In genomic region chr7:99415045-99415444, GRCm38 (mm10) we compare ENCODE assay signal across 15 mouse cellular contexts. TPM values are rescaled to one million over a fixed set of nuclear protein-coding genes. Genes with fewer than 3 reads are reported as not detected.
DNase-seq lines count a peak whose midpoint lies in the region; ATAC-seq lines count a peak whose summit lies in the region.
"Had no signal": no experiment of that assay in that cellular context is flagged by ENCODE, and none has a peak within 500 bp of the region (broad histone marks: within the 10 kb centered on the region; RNA-seq: fewer than 3 reads in every experiment).

No protein-coding gene starts in this region.

- no peaks in the 10 kb centered on the region for H3K4me1 ChIP-seq in hindbrain, embryonic 16.5 days (ENCODE audit: control insufficient read depth, insufficient read depth, low read depth, low read length)
- peaks cover 8% of the 10 kb centered on the region for H3K4me1 ChIP-seq in hindbrain, embryonic 13.5 days (replicated peaks)
- peaks cover 16% of the 10 kb centered on the region for H3K4me1 ChIP-seq in heart, embryonic 16.5 days (ENCODE audit: control insufficient read depth, insufficient read depth, low read length)
- H3K4me1 ChIP-seq in midbrain, embryonic 15.5 days: no peaks in the 10 kb centered on the region
- no peaks in the 10 kb centered on the region for H3K4me1 ChIP-seq in midbrain, embryonic 14.5 days (ENCODE audit: control insufficient read depth, insufficient read depth, low read length)

- 77% methylated on average over 4 of the region's 4 CpGs for WGBS in hindbrain, embryonic 16.5 days
- WGBS in hindbrain, embryonic 13.5 days: 86% methylated on average over 4 of the region's 4 CpGs
- WGBS in heart, embryonic 16.5 days: 57% methylated on average over 4 of the region's 4 CpGs
- 86% methylated on average over 4 of the region's 4 CpGs for WGBS in midbrain, embryonic 15.5 days
- 87% methylated on average over 4 of the region's 4 CpGs for WGBS in midbrain, embryonic 14.5 days

- DNase-seq in cerebellum, adult 11 months: no peak
- DNase-seq in lung, postnatal 36 days: peak; percentile 67
- DNase-seq in midbrain, embryonic 14.5 days: no peak
- DNase-seq: B cell, adult 2 months; cerebellum, adult 8-10 months; liver; right cerebral cortex, postnatal 4 days had no signal

- no peak overlapping the region for H3K27ac ChIP-seq in hindbrain, embryonic 16.5 days (ENCODE audit: low read depth, low read length)
- H3K27ac ChIP-seq in hindbrain, embryonic 13.5 days: no peak overlapping the region
- no peak overlapping the region for H3K27ac ChIP-seq in heart, embryonic 16.5 days (ENCODE audit: low read length)
- no peak overlapping the region for H3K27ac ChIP-seq in midbrain, embryonic 15.5 days
- H3K27ac ChIP-seq in midbrain, embryonic 14.5 days (replicated peaks; ENCODE audit: low read depth, low read length): no peak overlapping the region
- H3K27ac ChIP-seq: embryonic facial prominence, embryonic 15.5 days; hindbrain, embryonic 14.5 days; kidney, postnatal 0 days had no signal

- H3K27me3 ChIP-seq in hindbrain, embryonic 16.5 days (replicated peaks; ENCODE audit: control insufficient read depth, insufficient read depth, low read length): no peaks in the 10 kb centered on the region
- H3K27me3 ChIP-seq in hindbrain, embryonic 13.5 days: no peaks in the 10 kb centered on the region
- H3K27me3 ChIP-seq in heart, embryonic 16.5 days (ENCODE audit: control insufficient read depth, insufficient read depth, low read length): no peaks in the 10 kb centered on the region
- no peaks in the 10 kb centered on the region for H3K27me3 ChIP-seq in midbrain, embryonic 15.5 days (replicated peaks)
- H3K27me3 ChIP-seq in midbrain, embryonic 14.5 days (ENCODE audit: control insufficient read depth, insufficient read depth, low read length): no peaks in the 10 kb centered on the region
- H3K27me3 ChIP-seq: embryonic facial prominence, embryonic 15.5 days had no signal

- ATAC-seq in cerebellum, adult (ENCODE audit: insufficient number of reproducible peaks, low FRiP score, low TSS enrichment): peak; percentile 31; the same call in 1 of the 2 replicates
- 0 out of 2 replicates have a peak, but pooled peaks have one; percentile 37 for ATAC-seq in hindbrain, embryonic 16.5 days
- ATAC-seq in hindbrain, embryonic 13.5 days (ENCODE audit: low FRiP score): no peak
- ATAC-seq in heart, embryonic 16.5 days (replicated peaks; ENCODE audit: extremely low read depth, insufficient read depth, low FRiP score): peak; percentile 61; the same call in 1 of the 2 replicates
- no peak for ATAC-seq in midbrain, embryonic 15.5 days (replicated peaks)
- no peak for ATAC-seq in midbrain, embryonic 14.5 days (ENCODE audit: low FRiP score, low TSS enrichment)

- no peak overlapping the region for H3K4me3 ChIP-seq in hindbrain, embryonic 16.5 days (ENCODE audit: low read length)
- no peak overlapping the region for H3K4me3 ChIP-seq in hindbrain, embryonic 13.5 days
- H3K4me3 ChIP-seq in heart, embryonic 16.5 days (ENCODE audit: low read length): no peak overlapping the region
- no peak overlapping the region for H3K4me3 ChIP-seq in midbrain, embryonic 15.5 days
- no peak overlapping the region for H3K4me3 ChIP-seq in midbrain, embryonic 14.5 days (replicated peaks; ENCODE audit: low read depth, low read length)
- H3K4me3 ChIP-seq: embryonic facial prominence, embryonic 15.5 days had no signal

- H3K9me3 ChIP-seq in hindbrain, embryonic 16.5 days (ENCODE audit: control insufficient read depth, low read length): no peaks in the 10 kb centered on the region
- no peaks in the 10 kb centered on the region for H3K9me3 ChIP-seq in hindbrain, embryonic 13.5 days
- H3K9me3 ChIP-seq in heart, embryonic 16.5 days (replicated peaks; ENCODE audit: control insufficient read depth, low read length): no peaks in the 10 kb centered on the region
- H3K9me3 ChIP-seq in midbrain, embryonic 15.5 days: no peaks in the 10 kb centered on the region
- no peaks in the 10 kb centered on the region for H3K9me3 ChIP-seq in midbrain, embryonic 14.5 days (ENCODE audit: control insufficient read depth, low read length)
- H3K9me3 ChIP-seq: embryonic facial prominence, embryonic 15.5 days had no signal

- H3K4me2 ChIP-seq in hindbrain, embryonic 16.5 days (ENCODE audit: low read length): no peak overlapping the region
- no peak overlapping the region for H3K4me2 ChIP-seq in hindbrain, embryonic 13.5 days
- no peak overlapping the region for H3K4me2 ChIP-seq in heart, embryonic 16.5 days (ENCODE audit: low read depth, low read length)
- H3K4me2 ChIP-seq in midbrain, embryonic 15.5 days: no peak overlapping the region
- H3K4me2 ChIP-seq in midbrain, embryonic 14.5 days (ENCODE audit: low read length): no peak overlapping the region
- H3K4me2 ChIP-seq: embryonic facial prominence, embryonic 15.5 days; hindbrain, embryonic 14.5 days had no signal

- H3K36me3 ChIP-seq in hindbrain, embryonic 16.5 days (ENCODE audit: control insufficient read depth, insufficient read depth, low read length): no peaks in the 10 kb centered on the region; the same call in none of the 2 replicates
- H3K36me3 ChIP-seq in hindbrain, embryonic 13.5 days: peaks cover 58% of the 10 kb centered on the region
- H3K36me3 ChIP-seq in heart, embryonic 16.5 days (ENCODE audit: control insufficient read depth, insufficient read depth): 0 out of 2 replicates have a peak, but pooled peaks cover 2% of the 10 kb centered on the region
- peaks cover 12% of the 10 kb centered on the region for H3K36me3 ChIP-seq in midbrain, embryonic 15.5 days (replicated peaks)
- peaks cover 26% of the 10 kb centered on the region for H3K36me3 ChIP-seq in midbrain, embryonic 14.5 days (ENCODE audit: control insufficient read depth, insufficient read depth, low read length)
- H3K36me3 ChIP-seq: embryonic facial prominence, embryonic 15.5 days had no signal

- H3K9ac ChIP-seq in hindbrain, embryonic 16.5 days (ENCODE audit: low read depth, low read length): no peak overlapping the region
- H3K9ac ChIP-seq in hindbrain, embryonic 13.5 days: no peak overlapping the region
- no peak overlapping the region for H3K9ac ChIP-seq in heart, embryonic 16.5 days (ENCODE audit: low read length)
- H3K9ac ChIP-seq in midbrain, embryonic 15.5 days: no peak overlapping the region
- no peak overlapping the region for H3K9ac ChIP-seq in midbrain, embryonic 14.5 days (replicated peaks; ENCODE audit: low read length)
- H3K9ac ChIP-seq: embryonic facial prominence, embryonic 15.5 days; hindbrain, embryonic 14.5 days had no signal

RNA-seq across cellular contexts. Expression of gene Gdpd5, which starts 33.8 kb away (rescaled TPM):
- polyA plus RNA-seq in hindbrain, embryonic 16.5 days (2015; fragmentation: Nextera tagmentation; extraction: Ambion mirVana): 36.9 and 43.8 TPM in 2 replicates
- polyA plus RNA-seq in hindbrain, embryonic 13.5 days (2015; fragmentation: Nextera tagmentation; extraction: Ambion mirVana): 53.2 and 55.3 TPM in 2 replicates
- 26.9 and 28.4 TPM in 2 replicates for polyA plus RNA-seq in heart, embryonic 16.5 days (2015; fragmentation: Nextera tagmentation; extraction: Ambion mirVana)
- polyA plus RNA-seq in midbrain, embryonic 15.5 days (2015; fragmentation: Nextera tagmentation; extraction: Ambion mirVana): 51.8 and 53.3 TPM in 2 replicates
- polyA plus RNA-seq in midbrain, embryonic 14.5 days (2014; fragmentation: Nextera tagmentation; extraction: Ambion mirVana): 38.9 and 40.0 TPM in 2 replicates

RNA-seq across cellular contexts. Expression of gene Klhl35, which starts 50.8 kb away (rescaled TPM):
- polyA plus RNA-seq in hindbrain, embryonic 16.5 days (2015; fragmentation: Nextera tagmentation; extraction: Ambion mirVana): 0.54 and 1.6 TPM in 2 replicates
- polyA plus RNA-seq in hindbrain, embryonic 13.5 days (2015; fragmentation: Nextera tagmentation; extraction: Ambion mirVana): 7.4 and 12.2 TPM in 2 replicates
- polyA plus RNA-seq in heart, embryonic 16.5 days (2015; fragmentation: Nextera tagmentation; extraction: Ambion mirVana): 0.63 and 0.92 TPM in 2 replicates
- 7.1 and 7.5 TPM in 2 replicates for polyA plus RNA-seq in midbrain, embryonic 15.5 days (2015; fragmentation: Nextera tagmentation; extraction: Ambion mirVana)
- 10.7 and 11.6 TPM in 2 replicates for polyA plus RNA-seq in midbrain, embryonic 14.5 days (2014; fragmentation: Nextera tagmentation; extraction: Ambion mirVana)

Comparison
In these comparisons a context has a peak if more than half of its experiments do, and no peak if none do; other contexts are left out.
1. ATAC-seq: peak in cerebellum, adult (single experiment), hindbrain, embryonic 16.5 days (single experiment) and heart, embryonic 16.5 days (single experiment); none in hindbrain, embryonic 13.5 days (single experiment), midbrain, embryonic 15.5 days (single experiment) and midbrain, embryonic 14.5 days (single experiment).